Mouse (Mus musculus): Measurements from ENCODE around the gene Larp1. TPM values are rescaled to one million over a fixed set of nuclear protein-coding genes. Genes with fewer than 3 reads are reported as not detected.

Gene Larp1
- polyA plus RNA-seq, 1 experiment from 2014 or later, result 19.5 TPM

- peak; percentile 76 for ATAC-seq (replicated peaks; ENCODE audit: insufficient number of reproducible peaks, low FRiP score, low TSS enrichment)
Measured at GRCm38 (mm10) chr11:58009516-58010141, 765 bp downstream of the Larp1 start.

GRCm38 (mm10) chr11:58010226-58010781 is 1.4 kb downstream of the Larp1 start:
- H3K9ac ChIP-seq (ENCODE audit: low read depth, low read length), result peak overlapping the region; percentile 98
- WGBS (ENCODE audit: insufficient replicate concordance), result 2% methylated on average over 16 of the region's 16 CpGs
- H3K4me2 ChIP-seq, result peak overlapping the region; percentile 94
- ATAC-seq (replicated peaks; ENCODE audit: insufficient number of reproducible peaks, low FRiP score, low TSS enrichment), result no peak
- H3K36me3 ChIP-seq (ENCODE audit: control insufficient read depth, insufficient read depth, low read length), result no peaks in the 10 kb centered on the region
- peak overlapping the region; percentile 99 for H3K4me3 ChIP-seq (ENCODE audit: low read depth, low read length)
- H3K27ac ChIP-seq (ENCODE audit: low read depth, low read length), result peak overlapping the region; percentile 93
- no peaks in the 10 kb centered on the region for H3K9me3 ChIP-seq (replicated peaks; ENCODE audit: control insufficient read depth, low read length)
- peaks cover 27% of the 10 kb centered on the region for H3K4me1 ChIP-seq (ENCODE audit: control insufficient read depth, insufficient read depth, low read length)
- no peaks in the 10 kb centered on the region for H3K27me3 ChIP-seq (ENCODE audit: control insufficient read depth, insufficient read depth, low read length)

More at GRCm38 (mm10) chr11:58009516-58010141, 765 bp downstream of the Larp1 start:
- Histone ChIP-seq H3K4me1 (ENCODE audit: control insufficient read depth, insufficient read depth, low read length) (peaks cover 27% of the 10 kb centered on the region), H3K4me2 (peak overlapping the region; percentile 94), H3K27ac (ENCODE audit: low read depth, low read length) (peak overlapping the region; percentile 93), H3K4me3 (ENCODE audit: low read depth, low read length) (peak overlapping the region; percentile 99), H3K9ac (ENCODE audit: low read depth, low read length) (peak overlapping the region; percentile 98), H3K27me3 (ENCODE audit: control insufficient read depth, insufficient read depth, low read length) (no peaks in the 10 kb centered on the region), H3K36me3 (ENCODE audit: control insufficient read depth, insufficient read depth, low read length) (no peaks in the 10 kb centered on the region), H3K9me3 (replicated peaks; ENCODE audit: control insufficient read depth, low read length) (no peaks in the 10 kb centered on the region)
- under 1% methylated on average over 73 of the region's 78 CpGs for WGBS (ENCODE audit: insufficient replicate concordance)

- H3K9me3 ChIP-seq (replicated peaks; ENCODE audit: control insufficient read depth, low read length), result no peaks in the 10 kb centered on the region
- peaks cover 28% of the 10 kb centered on the region for H3K4me1 ChIP-seq (ENCODE audit: control insufficient read depth, insufficient read depth, low read length)
- H3K36me3 ChIP-seq (ENCODE audit: control insufficient read depth, insufficient read depth, low read length), result no peaks in the 10 kb centered on the region
- peak overlapping the region; percentile 94 for H3K4me2 ChIP-seq
- ATAC-seq (replicated peaks; ENCODE audit: insufficient number of reproducible peaks, low FRiP score, low TSS enrichment), result no peak
- WGBS (ENCODE audit: insufficient replicate concordance), result 18% methylated on average over 1 of the region's 1 CpGs
- H3K27ac ChIP-seq (ENCODE audit: low read depth, low read length), result no peak overlapping the region
- peak overlapping the region; percentile 46; the same call in 1 of the 2 replicates for H3K9ac ChIP-seq (ENCODE audit: low read depth, low read length)
- H3K27me3 ChIP-seq (ENCODE audit: control insufficient read depth, insufficient read depth, low read length), result no peaks in the 10 kb centered on the region
- peak overlapping the region; percentile 99 for H3K4me3 ChIP-seq (ENCODE audit: low read depth, low read length)
Measured at GRCm38 (mm10) chr11:58010930-58011329, 2.1 kb downstream of the Larp1 start.

DNA sequence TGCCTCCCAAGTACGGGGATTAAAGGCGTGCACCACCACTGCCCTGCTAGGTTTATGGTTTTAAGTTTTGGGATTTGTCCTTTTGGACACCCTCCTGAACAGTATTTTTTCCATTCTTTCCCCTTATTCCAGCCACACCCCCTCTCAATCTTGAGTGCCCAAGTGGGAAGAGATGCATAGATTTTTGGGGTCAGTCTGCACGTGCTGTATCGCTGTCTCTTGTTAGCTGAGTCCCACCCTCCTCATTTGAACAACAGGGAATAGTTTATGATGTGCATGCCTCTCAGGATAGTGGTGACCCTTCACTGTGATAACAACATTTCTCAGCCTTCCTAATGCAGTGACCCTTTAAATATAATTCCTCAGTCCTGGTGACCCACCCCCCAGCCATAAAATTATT is 2.9 kb downstream of the Larp1 start:
- H3K4me3 ChIP-seq (ENCODE audit: low read depth, low read length), result no peak overlapping the region
- ATAC-seq (replicated peaks; ENCODE audit: insufficient number of reproducible peaks, low FRiP score, low TSS enrichment), result no peak
- no peaks in the 10 kb centered on the region for H3K27me3 ChIP-seq (ENCODE audit: control insufficient read depth, insufficient read depth, low read length)
- H3K36me3 ChIP-seq (ENCODE audit: control insufficient read depth, insufficient read depth, low read length), result no peaks in the 10 kb centered on the region
- no peaks in the 10 kb centered on the region for H3K9me3 ChIP-seq (replicated peaks; ENCODE audit: control insufficient read depth, low read length)
- no peak overlapping the region for H3K27ac ChIP-seq (ENCODE audit: low read depth, low read length)
- no peak overlapping the region for H3K9ac ChIP-seq (ENCODE audit: low read depth, low read length)
- H3K4me1 ChIP-seq (ENCODE audit: control insufficient read depth, insufficient read depth, low read length), result peaks cover 37% of the 10 kb centered on the region
- 71% methylated on average over 4 of the region's 4 CpGs for WGBS (ENCODE audit: insufficient replicate concordance)
- peak overlapping the region; percentile 94; the same call in 1 of the 2 replicates for H3K4me2 ChIP-seq

DNA sequence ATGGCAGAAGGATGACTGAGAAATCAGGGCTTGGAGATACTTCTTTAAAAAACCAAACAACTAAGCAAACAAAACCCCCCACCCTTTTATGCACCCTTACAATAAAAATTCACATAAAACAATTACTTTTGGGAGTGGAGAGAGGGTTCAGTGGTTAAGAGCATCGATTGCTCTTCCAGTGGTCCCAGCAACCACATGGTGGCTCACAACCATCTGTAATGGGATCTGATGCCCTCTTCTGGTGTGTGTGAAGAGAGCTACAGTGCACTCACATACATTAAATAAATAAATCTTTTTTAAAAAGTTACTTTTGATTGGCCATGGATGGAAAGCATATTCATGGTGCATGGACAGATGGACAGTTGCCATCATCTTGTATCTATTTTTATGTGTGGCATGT is 3.8 kb downstream of the Larp1 start:
- Histone ChIP-seq H3K4me2 (no peak overlapping the region), H3K9ac (ENCODE audit: low read depth, low read length) (no peak overlapping the region), H3K9me3 (replicated peaks; ENCODE audit: control insufficient read depth, low read length) (no peaks in the 10 kb centered on the region), H3K27me3 (ENCODE audit: control insufficient read depth, insufficient read depth, low read length) (no peaks in the 10 kb centered on the region), H3K4me1 (ENCODE audit: control insufficient read depth, insufficient read depth, low read length) (peaks cover 46% of the 10 kb centered on the region), H3K4me3 (ENCODE audit: low read depth, low read length) (no peak overlapping the region), H3K27ac (ENCODE audit: low read depth, low read length) (no peak overlapping the region), H3K36me3 (ENCODE audit: control insufficient read depth, insufficient read depth, low read length) (no peaks in the 10 kb centered on the region)
- no peak for ATAC-seq (replicated peaks; ENCODE audit: insufficient number of reproducible peaks, low FRiP score, low TSS enrichment)
- 90% methylated on average over 1 of the region's 1 CpGs for WGBS (ENCODE audit: insufficient replicate concordance)

DNA sequence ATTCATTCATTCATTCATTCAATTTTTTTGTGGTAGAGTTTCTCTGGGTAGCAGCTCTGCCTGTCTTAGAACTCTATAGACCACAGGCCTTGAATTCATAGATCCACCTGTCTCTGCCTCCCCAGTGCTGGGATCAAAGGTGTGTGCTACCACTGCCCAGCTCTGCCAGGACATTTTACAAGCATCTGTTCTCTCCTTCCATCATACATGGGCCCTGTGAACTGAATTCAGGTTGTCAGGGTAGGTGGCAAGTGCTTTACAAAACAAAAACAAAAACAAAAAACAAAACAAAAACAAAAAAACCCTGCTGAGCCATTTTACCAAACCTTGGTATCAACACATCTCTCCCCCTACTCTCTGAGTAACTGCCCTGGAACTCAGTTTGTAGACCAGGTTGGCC is 4.2 kb downstream of the Larp1 start:
- ATAC-seq (replicated peaks; ENCODE audit: insufficient number of reproducible peaks, low FRiP score, low TSS enrichment), result no peak

GRCm38 (mm10) chr11:58014604-58015003 is 5.7 kb downstream of the Larp1 start:
- H3K9me3 ChIP-seq (replicated peaks; ENCODE audit: control insufficient read depth, low read length), result no peaks in the 10 kb centered on the region
- H3K4me3 ChIP-seq (ENCODE audit: low read depth, low read length), result no peak overlapping the region
- peaks cover 54% of the 10 kb centered on the region for H3K4me1 ChIP-seq (ENCODE audit: control insufficient read depth, insufficient read depth, low read length)
- no peak overlapping the region for H3K4me2 ChIP-seq
- no peak overlapping the region for H3K9ac ChIP-seq (ENCODE audit: low read depth, low read length)
- no peaks in the 10 kb centered on the region for H3K36me3 ChIP-seq (ENCODE audit: control insufficient read depth, insufficient read depth, low read length)
- no peak for ATAC-seq (replicated peaks; ENCODE audit: insufficient number of reproducible peaks, low FRiP score, low TSS enrichment)
- 63% methylated on average over 1 of the region's 1 CpGs for WGBS (ENCODE audit: insufficient replicate concordance)
- H3K27me3 ChIP-seq (ENCODE audit: control insufficient read depth, insufficient read depth, low read length), result no peaks in the 10 kb centered on the region
- H3K27ac ChIP-seq (ENCODE audit: low read depth, low read length), result no peak overlapping the region

More for the DNA sequence above, 4.2 kb downstream of the Larp1 start:
- H3K27me3 ChIP-seq (ENCODE audit: control insufficient read depth, insufficient read depth, low read length), result no peaks in the 10 kb centered on the region
- H3K4me2 ChIP-seq, result no peak overlapping the region
- no peak overlapping the region for H3K27ac ChIP-seq (ENCODE audit: low read depth, low read length)
- no peak overlapping the region for H3K4me3 ChIP-seq (ENCODE audit: low read depth, low read length)
- H3K36me3 ChIP-seq (ENCODE audit: control insufficient read depth, insufficient read depth, low read length), result no peaks in the 10 kb centered on the region
- H3K9ac ChIP-seq (ENCODE audit: low read depth, low read length), result no peak overlapping the region
- H3K4me1 ChIP-seq (ENCODE audit: control insufficient read depth, insufficient read depth, low read length), result peaks cover 47% of the 10 kb centered on the region
- no peaks in the 10 kb centered on the region for H3K9me3 ChIP-seq (replicated peaks; ENCODE audit: control insufficient read depth, low read length)

DNA sequence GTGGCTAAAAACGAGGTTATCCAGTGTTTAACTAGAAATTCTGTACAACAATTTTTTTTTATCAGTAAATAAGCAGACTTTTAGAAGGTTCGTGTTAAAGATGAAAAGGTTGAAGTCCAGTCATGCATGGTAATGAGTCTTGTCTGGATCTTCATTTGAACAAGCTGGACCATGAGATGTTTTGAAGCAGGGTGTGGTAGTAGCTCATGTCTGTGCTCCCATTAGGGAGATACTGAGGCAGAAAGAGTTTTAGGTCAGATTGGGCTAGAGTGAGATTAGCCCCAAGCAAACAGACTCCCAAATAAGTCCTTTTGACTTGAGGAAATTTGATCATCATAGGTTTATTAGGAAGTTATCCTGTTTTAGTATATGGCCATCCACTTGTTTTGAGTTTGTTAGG is 6.5 kb downstream of the Larp1 start:
- Histone ChIP-seq H3K9ac (ENCODE audit: low read depth, low read length) (no peak overlapping the region), H3K27me3 (ENCODE audit: control insufficient read depth, insufficient read depth, low read length) (no peaks in the 10 kb centered on the region), H3K4me3 (ENCODE audit: low read depth, low read length) (no peak overlapping the region), H3K4me2 (no peak overlapping the region), H3K4me1 (ENCODE audit: control insufficient read depth, insufficient read depth, low read length) (peaks cover 53% of the 10 kb centered on the region), H3K36me3 (ENCODE audit: control insufficient read depth, insufficient read depth, low read length) (no peaks in the 10 kb centered on the region), H3K27ac (ENCODE audit: low read depth, low read length) (no peak overlapping the region), H3K9me3 (replicated peaks; ENCODE audit: control insufficient read depth, low read length) (no peaks in the 10 kb centered on the region)
- WGBS (ENCODE audit: insufficient replicate concordance), result 80% methylated on average over 2 of the region's 2 CpGs
- ATAC-seq (replicated peaks; ENCODE audit: insufficient number of reproducible peaks, low FRiP score, low TSS enrichment), result no peak

DNA sequence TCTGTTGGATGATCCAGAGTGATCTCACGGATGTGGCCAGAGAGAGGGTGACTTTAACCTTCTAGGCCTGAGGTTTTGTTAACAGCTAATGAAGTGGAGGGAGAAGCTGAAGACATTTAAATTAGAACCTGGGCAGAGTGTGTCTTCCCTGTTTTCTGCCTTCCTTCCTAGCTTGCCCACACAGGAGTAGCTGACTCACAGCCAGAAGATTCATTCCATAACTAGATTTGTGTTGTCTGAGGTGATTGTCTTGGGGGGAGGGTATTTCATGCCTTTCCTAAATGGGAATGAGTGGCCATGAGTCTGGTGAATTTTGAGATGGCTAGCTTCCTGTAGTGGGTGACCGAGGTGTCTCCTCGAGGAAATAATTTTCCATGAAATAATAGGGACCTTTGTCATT is 7.5 kb downstream of the Larp1 start:
- WGBS (ENCODE audit: insufficient replicate concordance), result 59% methylated on average over 3 of the region's 3 CpGs
- no peaks in the 10 kb centered on the region for H3K9me3 ChIP-seq (replicated peaks; ENCODE audit: control insufficient read depth, low read length)
- H3K36me3 ChIP-seq (ENCODE audit: control insufficient read depth, insufficient read depth, low read length), result no peaks in the 10 kb centered on the region
- H3K27me3 ChIP-seq (ENCODE audit: control insufficient read depth, insufficient read depth, low read length), result no peaks in the 10 kb centered on the region
- no peak overlapping the region for H3K27ac ChIP-seq (ENCODE audit: low read depth, low read length)
- H3K9ac ChIP-seq (ENCODE audit: low read depth, low read length), result no peak overlapping the region
- ATAC-seq (replicated peaks; ENCODE audit: insufficient number of reproducible peaks, low FRiP score, low TSS enrichment), result no peak
- H3K4me3 ChIP-seq (ENCODE audit: low read depth, low read length), result no peak overlapping the region
- H3K4me1 ChIP-seq (ENCODE audit: control insufficient read depth, insufficient read depth, low read length), result peaks cover 53% of the 10 kb centered on the region
- H3K4me2 ChIP-seq, result peak overlapping the region; percentile 20
